ENCODE assay signal across 14 mouse cellular contexts in the genomic region with DNA sequence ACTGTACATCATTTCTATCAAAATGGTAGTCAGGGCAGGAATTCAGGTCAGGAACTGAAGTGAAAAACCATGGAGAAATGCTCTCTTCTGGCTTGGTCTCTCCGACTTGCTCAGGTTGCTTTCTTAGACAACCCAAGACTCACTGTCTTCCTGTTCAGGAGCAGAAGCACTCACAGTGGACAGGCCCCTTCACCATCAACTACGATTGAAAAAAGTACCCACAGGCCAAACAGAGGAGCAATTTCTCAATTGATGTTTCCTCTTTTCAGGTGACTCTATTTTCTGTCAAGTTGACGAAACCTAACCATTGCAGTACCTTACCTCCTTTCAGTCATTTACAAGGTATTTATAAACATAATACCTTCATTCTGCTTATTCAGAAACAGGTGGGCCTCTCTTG.
"Had no signal": no experiment of that assay in that cellular context is flagged by ENCODE, and none has a peak within 500 bp of the region (broad histone marks: within the 10 kb centered on the region; RNA-seq: fewer than 3 reads in every experiment).

No protein-coding gene starts in this region.

- ATAC-seq: hindbrain, embryonic 16.5 days; inflammation-experienced regulatory T-cells, adult 6 months; intestine, embryonic 15.5 days; intestine, postnatal 0 days had no signal

- DNase-seq: gastrocnemius, postnatal 14 days; gastrocnemius, postnatal 36 days; heart, adult 18-20 months; heart, postnatal 10 days; heart, postnatal 4 days; kidney, adult 18-20 months; kidney, adult 8-10 months; kidney, postnatal 10 days; kidney, postnatal 25 days; kidney, postnatal 4 days had no signal
